Mouse (Mus musculus) heart, postnatal 0 days (tissue): ENCODE data around the gene Xylt1. TPM values are rescaled to one million over a fixed set of nuclear protein-coding genes. Genes with fewer than 3 reads are reported as not detected.

ENCODE experiments used
- ATAC-seq: fragments of 200-750 bp; cut with Nextera tagmentation; 2 replicates; pipeline ENCODE4 v1.8.0; 2017; ENCODE audit warnings: low read depth, moderate number of reproducible peaks, moderate library complexity; ENCODE audit not compliant: insufficient read depth
- DNase-seq: peaks from one replicate; pipeline ENCODE4 v3.0.0-alpha.2; 2016; ENCODE audit warnings: low spot score
- H3K27ac ChIP-seq: fragments of 300-500 bp; sonication (generic); 2 replicates; pipeline ENCODE4 v1.5.1; 2014; ENCODE audit warnings: low read depth, mild to moderate bottlenecking
- H3K27me3 ChIP-seq: fragments of 300-500 bp; sonication (generic); 2 replicates; pipeline ENCODE4 v1.6.1; 2014; ENCODE audit warnings: low read length, mixed read lengths; ENCODE audit not compliant: control insufficient read depth, insufficient read depth
- H3K36me3 ChIP-seq: fragments of 300-500 bp; sonication (generic); replicated peaks from 2 replicates; pipeline ENCODE4 v1.6.1; 2014; ENCODE audit warnings: low read length, mixed read lengths; ENCODE audit not compliant: control insufficient read depth, insufficient read depth
- H3K4me1 ChIP-seq: fragments of 300-500 bp; sonication (generic); 2 replicates; pipeline ENCODE4 v1.6.1; 2014; ENCODE audit warnings: antibody characterized with exemption; ENCODE audit not compliant: control insufficient read depth, insufficient read depth
- H3K4me2 ChIP-seq: fragments of 300-500 bp; sonication (generic); 2 replicates; pipeline ENCODE4 v1.6.1; 2014; ENCODE audit warnings: low read depth, mild to moderate bottlenecking, low read length, moderate library complexity
- H3K4me3 ChIP-seq: fragments of 300-500 bp; sonication (generic); 2 replicates; pipeline ENCODE4 v1.5.1; 2014; ENCODE audit warnings: low read depth, low read length
- H3K9ac ChIP-seq: fragments of 300-500 bp; sonication (generic); replicated peaks from 2 replicates; pipeline ENCODE4 v1.6.1; 2014; ENCODE audit warnings: low read depth, low read length, mixed read lengths
- H3K9me3 ChIP-seq: fragments of 300-500 bp; sonication (generic); replicated peaks from 2 replicates; pipeline ENCODE4 v1.6.1; 2016; ENCODE audit warnings: low read length; ENCODE audit not compliant: control insufficient read depth
- CTCF ChIP-seq: IDR thresholded peaks from 2 replicates; pipeline ENCODE4 v1.5.1; 2016; ENCODE audit warnings: antibody characterized with exemption, control low read depth, low read depth
- EP300 ChIP-seq: IDR thresholded peaks from 2 replicates; pipeline ENCODE4 v1.6.1; 2016; ENCODE audit warnings: antibody characterized with exemption, low read depth
- WGBS: fragments of 180-500 bp; shearing (Covaris S2); extraction: QIAGEN DNeasy Blood & Tissue Kit; methylation state at CpG from one replicate; pipeline ENCODE4 v1.1.7; 2014; 5-methylcytosine and 5-hydroxymethylcytosine counted together
- polyA plus RNA-seq: library from polyadenylated mRNA; unstranded; fragments of >200 nt; fragmentation: Nextera tagmentation; extraction: Ambion mirVana; gene quantifications from 2 replicates; pipeline ENCODE4 v1.2.1, GENCODE M21; 2015
- total RNA-seq: library from RNA; depleted of rRNA; stranded (reverse); fragments of >200 nt; gene quantifications from 2 replicates; pipeline ENCODE4 v1.2.3, GENCODE M21; 2014; ENCODE audit warnings: low replicate concordance

Gene Xylt1
- total and polyA plus RNA-seq, 2 experiments from 2014 or later, result 0.36 to 8.9 TPM

DNA sequence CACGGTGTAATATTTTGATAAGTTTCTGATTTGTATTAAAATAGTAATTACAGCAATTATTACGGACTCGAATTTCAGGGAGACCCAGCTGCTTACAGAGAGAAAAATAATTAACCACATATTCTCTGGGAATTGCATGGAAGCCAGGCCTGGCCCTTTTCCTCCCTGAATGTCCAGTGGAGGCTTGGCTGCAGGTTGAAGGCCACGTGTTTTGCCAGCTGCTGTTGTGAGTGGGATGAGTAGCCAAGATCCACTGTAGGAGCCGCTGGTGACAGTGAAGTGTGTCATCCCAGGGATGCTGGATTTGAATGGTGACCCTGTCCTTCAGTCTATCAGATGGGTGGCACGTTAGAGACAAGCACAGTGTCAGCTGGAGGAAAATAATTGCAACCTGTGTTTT is 14.7 kb downstream of the Xylt1 start:
- WGBS, result 71% methylated on average over 6 of the region's 6 CpGs
- no peak overlapping the region for H3K4me3 ChIP-seq
- no peaks in the 10 kb centered on the region for H3K9me3 ChIP-seq
- no peaks in the 10 kb centered on the region for H3K27me3 ChIP-seq
- no peak overlapping the region for H3K27ac ChIP-seq
- no peaks in the 10 kb centered on the region for H3K36me3 ChIP-seq
- H3K4me2 ChIP-seq, result no peak overlapping the region
- ATAC-seq (no peak), DNase-seq (no peak)
- H3K9ac ChIP-seq, result no peak overlapping the region
- H3K4me1 ChIP-seq, result no peaks in the 10 kb centered on the region
- no peak for TF ChIP-seq EP300
- no peak for TF ChIP-seq CTCF

- WGBS, result 92% methylated on average over 6 of the region's 6 CpGs
Observed at GRCm38 (mm10) chr7:117397877-117398276, 17.1 kb downstream of the Xylt1 start.

GRCm38 (mm10) chr7:117399971-117400370 is 19.2 kb downstream of the Xylt1 start:
- no peaks in the 10 kb centered on the region for H3K4me1 ChIP-seq
- DNase-seq, result no peak
- H3K4me3 ChIP-seq, result no peak overlapping the region
- 83% methylated on average over 5 of the region's 5 CpGs for WGBS
- H3K27ac ChIP-seq, result no peak overlapping the region
- ATAC-seq, result no peak
- no peak overlapping the region for H3K4me2 ChIP-seq
- TF ChIP-seq CTCF (no peak), EP300 (no peak)
- H3K9me3 ChIP-seq, result no peaks in the 10 kb centered on the region
- H3K9ac ChIP-seq, result no peak overlapping the region
- H3K36me3 ChIP-seq, result no peaks in the 10 kb centered on the region
- no peaks in the 10 kb centered on the region for H3K27me3 ChIP-seq

More at GRCm38 (mm10) chr7:117397877-117398276, 17.1 kb downstream of the Xylt1 start:
- H3K9ac ChIP-seq, result no peak overlapping the region
- ATAC-seq (no peak), DNase-seq (no peak)
- H3K27me3 ChIP-seq, result no peaks in the 10 kb centered on the region
- H3K36me3 ChIP-seq, result no peaks in the 10 kb centered on the region
- H3K27ac ChIP-seq, result no peak overlapping the region
- H3K4me2 ChIP-seq, result no peak overlapping the region
- H3K4me3 ChIP-seq, result no peak overlapping the region
- no peaks in the 10 kb centered on the region for H3K9me3 ChIP-seq
- TF ChIP-seq CTCF (no peak), EP300 (no peak)
- H3K4me1 ChIP-seq, result no peaks in the 10 kb centered on the region

DNA sequence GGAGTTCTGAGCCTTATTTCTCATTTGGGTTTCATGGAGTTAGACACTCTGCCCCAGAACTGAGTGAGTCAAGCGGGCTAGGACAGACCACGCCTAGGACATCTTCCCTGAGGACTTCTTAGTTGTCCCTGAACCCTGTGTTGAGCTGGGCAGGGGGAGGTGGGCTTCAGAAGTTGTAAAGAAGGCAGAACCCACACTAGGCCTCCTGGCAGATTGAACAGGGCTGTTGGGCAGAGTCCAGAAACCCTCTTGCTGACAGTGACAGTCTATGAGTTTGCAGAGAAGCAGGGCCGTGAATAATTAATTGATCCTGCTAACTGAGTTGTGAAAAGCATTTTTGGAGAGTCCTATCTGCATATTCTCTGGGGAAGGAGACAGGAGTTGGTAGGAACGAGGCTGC is 20.8 kb downstream of the Xylt1 start:
- no peak for TF ChIP-seq EP300
- TF ChIP-seq CTCF, result no peak
- no peak overlapping the region for H3K4me2 ChIP-seq
- H3K9me3 ChIP-seq, result no peaks in the 10 kb centered on the region
- H3K4me3 ChIP-seq, result no peak overlapping the region
- no peak overlapping the region for H3K9ac ChIP-seq
- no peaks in the 10 kb centered on the region; the same call in 1 of the 2 replicates for H3K4me1 ChIP-seq
- H3K36me3 ChIP-seq, result no peaks in the 10 kb centered on the region
- WGBS, result 78% methylated on average over 4 of the region's 4 CpGs
- no peaks in the 10 kb centered on the region for H3K27me3 ChIP-seq
- no peak overlapping the region for H3K27ac ChIP-seq
- ATAC-seq, result no peak
- DNase-seq, result no peak

DNA sequence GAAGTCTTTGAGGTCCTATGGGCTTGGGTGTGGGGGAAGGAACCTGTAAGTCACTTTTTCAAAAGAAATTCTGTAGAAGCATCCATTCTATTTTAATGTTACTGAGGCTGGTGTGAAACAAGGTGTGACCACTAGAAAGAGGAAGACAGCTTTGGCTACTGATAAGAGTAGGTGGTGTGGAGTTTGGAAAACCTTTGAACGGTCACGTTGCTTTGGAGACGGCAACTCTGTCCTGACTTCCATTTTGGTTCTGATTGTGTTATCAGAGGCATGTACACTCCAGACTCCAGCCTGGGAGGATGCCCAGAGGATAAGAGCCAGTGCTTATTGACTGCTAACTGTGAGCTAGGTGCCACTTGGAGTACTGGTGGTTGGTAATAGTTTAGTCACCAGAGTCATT is 25.6 kb downstream of the Xylt1 start:
- H3K36me3 ChIP-seq, result no peaks in the 10 kb centered on the region
- H3K27me3 ChIP-seq, result no peaks in the 10 kb centered on the region
- no peak overlapping the region for H3K4me2 ChIP-seq
- WGBS, result 7% methylated on average over 3 of the region's 3 CpGs
- no peak for ATAC-seq
- no peak for DNase-seq
- no peaks in the 10 kb centered on the region; the same call in 1 of the 2 replicates for H3K4me1 ChIP-seq
- H3K9me3 ChIP-seq, result no peaks in the 10 kb centered on the region
- no peak overlapping the region for H3K4me3 ChIP-seq
- no peak for TF ChIP-seq CTCF
- no peak overlapping the region for H3K9ac ChIP-seq
- no peak overlapping the region for H3K27ac ChIP-seq

GRCm38 (mm10) chr7:117409268-117409988 is 28.6 kb downstream of the Xylt1 start:
- Histone ChIP-seq H3K4me1 (peaks cover 5% of the 10 kb centered on the region), H3K27me3 (no peaks in the 10 kb centered on the region), H3K36me3 (no peaks in the 10 kb centered on the region), H3K9me3 (no peaks in the 10 kb centered on the region), H3K9ac (no peak overlapping the region), H3K4me3 (no peak overlapping the region), H3K27ac (no peak overlapping the region), H3K4me2 (no peak overlapping the region)
- WGBS, result 68% methylated on average over 8 of the region's 8 CpGs
- ATAC-seq (no peak), DNase-seq (no peak)
- no peak for TF ChIP-seq EP300
- no peak for TF ChIP-seq CTCF
